Mouse (Mus musculus) small intestine, adult 10 weeks (tissue): ENCODE results near the gene Fat1. TPM values are rescaled to one million over a fixed set of nuclear protein-coding genes. Genes with fewer than 3 reads are reported as not detected.

Experiments
- polyA plus RNA-seq: library from polyadenylated mRNA; stranded (reverse); fragments of 350-450 nt; fragmentation: Illumina TruSeq; extraction: RNeasy Lipid Tissue Mini Kit (QIAGEN cat#74804); gene quantifications from one replicate; pipeline ENCODE4 v1.2.3, GENCODE M21; 2014; ENCODE audit warnings: low replicate concordance

Fat1 gene
- polyA plus RNA-seq: 23.8 TPM

DNA sequence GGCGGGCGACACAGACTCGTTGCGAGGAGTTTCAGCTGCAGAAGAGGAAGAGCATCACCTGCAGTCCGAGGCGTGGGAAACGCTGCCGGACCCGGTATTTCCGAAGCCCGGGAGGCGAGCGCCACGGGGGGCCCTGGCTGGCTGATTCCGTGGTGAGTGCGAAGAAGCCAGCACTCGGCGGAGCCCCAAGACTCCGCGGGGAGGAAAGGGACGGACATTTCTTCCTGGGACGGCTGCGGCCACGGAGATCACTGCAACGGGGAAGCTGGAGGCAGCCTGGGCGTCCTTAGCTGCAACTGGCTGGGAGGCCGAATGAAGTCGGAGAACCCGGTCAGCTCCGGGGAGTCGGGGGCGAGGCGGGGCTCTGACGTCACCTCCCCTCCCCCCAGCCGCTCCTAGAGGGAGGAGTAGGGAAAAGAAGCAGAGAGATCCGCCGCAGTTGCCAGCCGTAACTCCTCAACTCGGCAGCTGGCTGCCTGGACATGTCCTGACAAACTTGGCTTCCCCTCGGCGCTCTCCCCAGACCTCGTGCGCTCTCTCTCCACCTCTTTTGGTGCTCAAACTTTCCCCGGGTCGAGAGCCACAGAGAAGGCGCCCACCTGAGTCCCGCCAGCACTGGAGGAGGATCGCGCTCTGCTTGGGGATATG lies at the start of gene Fat1:
Fat1 (plus strand) TSS at position 598 of the 648 bp plus-strand sequence.

DNA sequence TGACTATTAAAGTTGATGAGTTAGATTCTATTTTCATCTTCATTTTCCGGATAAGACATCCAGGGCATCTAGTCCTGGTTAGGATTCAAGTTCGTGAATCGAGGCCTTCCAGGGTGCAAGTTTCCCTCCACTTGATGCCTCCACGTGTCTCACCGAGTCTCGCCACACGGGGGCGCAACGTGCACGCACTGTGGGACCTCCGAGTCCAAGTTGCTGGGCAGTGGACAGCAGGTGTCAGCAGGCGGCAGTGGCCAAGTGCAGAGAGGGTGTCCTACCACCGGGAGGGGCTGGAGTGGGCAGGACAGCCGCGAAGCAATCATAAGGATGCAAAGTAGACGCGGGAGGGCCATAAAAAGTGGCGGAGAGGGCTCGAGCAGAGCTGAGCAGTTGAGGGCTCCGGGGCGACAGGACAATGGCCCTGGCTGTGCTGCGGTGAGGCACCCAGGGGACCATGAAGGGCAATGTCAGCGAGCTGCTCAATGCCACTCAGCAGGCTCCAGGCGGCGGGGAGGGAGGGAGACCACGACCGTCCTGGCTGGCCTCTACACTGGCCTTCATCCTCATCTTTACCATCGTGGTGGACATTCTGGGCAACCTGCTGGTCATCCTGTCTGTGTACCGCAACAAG lies 133.6 kb downstream of the Fat1 start, which contains the start of gene Mtnr1a:
Mtnr1a (plus strand) TSS at position 379 of the 628 bp plus-strand sequence.

Other genes starting within 250 kb of the Fat1 start
- 0.26 TPM for gene Mtnr1a, start 133.7 kb downstream of the Fat1 start, polyA plus RNA-seq